Mouse (Mus musculus): ENCODE measurements around the gene Rtf2.

Gene Rtf2

GRCm38 (mm10) chr2:172440640-172441005, 267 bp downstream of the Rtf2 start:
- DNase-seq, result no peak

GRCm38 (mm10) chr2:172441176-172441575, 820 bp downstream of the Rtf2 start:
- peak; percentile 20 for DNase-seq

GRCm38 (mm10) chr2:172445617-172446016, 5.3 kb downstream of the Rtf2 start:
- no peak for DNase-seq

- no peak for DNase-seq
Measured at GRCm38 (mm10) chr2:172447317-172447716, 7.0 kb downstream of the Rtf2 start.

GRCm38 (mm10) chr2:172448329-172448728, 8.0 kb downstream of the Rtf2 start:
- DNase-seq, result no peak

- no peak for DNase-seq
Measured at GRCm38 (mm10) chr2:172450640-172451039, 10.3 kb downstream of the Rtf2 start.

- no peak for DNase-seq
Measured at GRCm38 (mm10) chr2:172452031-172452430, 11.7 kb downstream of the Rtf2 start.

GRCm38 (mm10) chr2:172452458-172452857, 12.1 kb downstream of the Rtf2 start:
- no peak for DNase-seq

GRCm38 (mm10) chr2:172458496-172458895, 18.1 kb downstream of the Rtf2 start, which contains the start of gene Gcnt7:
Gcnt7 (minus strand) TSS chr2:172458596.
- DNase-seq, result no peak

- DNase-seq, result no peak
Measured at GRCm38 (mm10) chr2:172460647-172461046, 20.3 kb downstream of the Rtf2 start.

- no peak for DNase-seq
Measured at GRCm38 (mm10) chr2:172462813-172463212, 22.5 kb downstream of the Rtf2 start.

GRCm38 (mm10) chr2:172466427-172467132, 26.2 kb downstream of the Rtf2 start:
- DNase-seq, result no peak

GRCm38 (mm10) chr2:172467206-172467605, 26.9 kb downstream of the Rtf2 start:
- no peak for DNase-seq

GRCm38 (mm10) chr2:172468346-172468819, 28.0 kb downstream of the Rtf2 start:
- DNase-seq, result peak; percentile 15

- no peak for DNase-seq
Measured at GRCm38 (mm10) chr2:172472318-172472717, 32.0 kb downstream of the Rtf2 start, which contains the start of gene Fam209. Fam209 (plus strand) TSS chr2:172472520.

- no peak for DNase-seq
Measured at GRCm38 (mm10) chr2:172473591-172473990, 33.2 kb downstream of the Rtf2 start.

- no peak for DNase-seq
Measured at GRCm38 (mm10) chr2:172474970-172475369, 34.6 kb downstream of the Rtf2 start.

- DNase-seq, result no peak
Measured at GRCm38 (mm10) chr2:172476707-172477260, 36.4 kb downstream of the Rtf2 start.

GRCm38 (mm10) chr2:172477350-172477749, 37.0 kb downstream of the Rtf2 start:
- no peak for DNase-seq

GRCm38 (mm10) chr2:172477860-172478259, 37.5 kb downstream of the Rtf2 start:
- DNase-seq, result no peak

- DNase-seq, result no peak
Measured at GRCm38 (mm10) chr2:172480296-172480695, 39.9 kb downstream of the Rtf2 start.

- no peak for DNase-seq
Measured at GRCm38 (mm10) chr2:172481654-172482385, 41.5 kb downstream of the Rtf2 start.

GRCm38 (mm10) chr2:172483766-172484413, 43.5 kb downstream of the Rtf2 start:
- DNase-seq, result no peak
